Mouse (Mus musculus) embryonic fibroblast, embryonic 13.5 days (primary cell): ENCODE measurements around the gene Stap2.

Source experiments
- CTCF ChIP-seq: IDR thresholded peaks from 2 replicates; pipeline ENCODE4 v1.5.1; 2011; ENCODE audit warnings: mild to moderate bottlenecking, control low read depth, low read length, moderate library complexity, borderline replicate concordance; ENCODE audit not compliant: insufficient read depth
- POLR2A ChIP-seq: IDR thresholded peaks from 2 replicates; pipeline ENCODE4 v1.6.1; 2011; ENCODE audit warnings: low read depth, mild to moderate bottlenecking, control low read depth, low read length, moderate library complexity

DNA sequence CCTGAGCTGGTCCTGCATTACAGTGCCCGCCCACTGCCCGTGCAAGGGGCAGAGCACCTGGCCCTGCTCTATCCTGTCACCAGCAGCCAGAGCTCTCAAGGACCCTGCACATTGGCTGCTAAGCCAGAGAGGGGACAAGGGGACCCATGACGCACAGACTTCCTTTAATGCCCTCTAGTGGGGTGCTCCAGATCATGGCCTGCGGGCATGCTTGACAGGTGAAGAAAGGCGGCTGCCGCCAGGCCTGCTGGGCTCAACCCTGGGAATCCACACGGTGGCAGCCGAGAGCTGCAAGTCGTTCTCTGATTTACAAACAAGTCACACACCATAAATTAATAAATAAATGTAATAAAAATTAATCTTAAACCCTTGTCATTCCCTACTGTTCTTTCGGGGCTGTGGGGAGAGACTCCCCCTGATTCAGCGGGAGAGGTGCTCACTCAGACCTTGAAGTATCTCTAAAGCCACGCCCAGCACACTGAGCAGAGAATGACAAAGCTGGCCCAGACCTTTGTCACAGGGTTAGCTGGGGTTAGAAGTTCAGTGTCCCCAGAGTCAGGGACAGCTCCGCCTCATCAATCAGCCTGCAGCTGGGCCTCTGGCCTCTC lies 29.0 kb downstream of the Stap2 start:
- TF ChIP-seq CTCF (peak; percentile 72), POLR2A (no peak)
